Mouse (Mus musculus) MEL (cell line): ENCODE results near the gene Pxmp4.

Experiments used
- BHLHE40 ChIP-seq: IDR thresholded peaks from 2 replicates; pipeline ENCODE4 v1.6.1; 2012; ENCODE audit warnings: low read depth, mild to moderate bottlenecking, inconsistent platforms, low read length, improper control_type of control experiment, borderline replicate concordance
- CTCF ChIP-seq, 3 experiments: IDR thresholded peaks in 2 of 3; conservative IDR thresholded peaks in 1 of 3; 2 replicates each; pipeline ENCODE4 v1.5.1; 2011 to 2012; ENCODE audit warnings: low read length in 3 of 3, low read depth in 2 of 3, mild to moderate bottlenecking in 2 of 3, improper control_type of control experiment in 1 of 3, inconsistent platforms in 1 of 3, mixed read lengths in 1 of 3, moderate library complexity in 1 of 3; ENCODE audit not compliant: control insufficient read depth in 1 of 3, insufficient read depth in 1 of 3, poor library complexity in 1 of 3, severe bottlenecking in 1 of 3
- E2F4 ChIP-seq: IDR thresholded peaks from 2 replicates; pipeline ENCODE4 v1.6.1; 2011; ENCODE audit warnings: low read depth, low read length, improper control_type of control experiment, borderline replicate concordance
- ETS1 ChIP-seq: IDR thresholded peaks from 2 replicates; pipeline ENCODE4 v1.6.1; 2012; ENCODE audit warnings: low read depth, mild to moderate bottlenecking, inconsistent platforms, low read length, improper control_type of control experiment, moderate library complexity
- MEF2A ChIP-seq: IDR thresholded peaks from 2 replicates; pipeline ENCODE4 v1.6.1; 2014; ENCODE audit warnings: low read depth, mild to moderate bottlenecking, inconsistent platforms, low read length, improper control_type of control experiment; ENCODE audit not compliant: poor library complexity, insufficient replicate concordance, severe bottlenecking; ENCODE audit errors: extremely low read depth
- POLR2A ChIP-seq, 2 experiments: IDR thresholded peaks; 2 replicates each; pipeline ENCODE4 v1.6.1; 2011 to 2012; ENCODE audit warnings: low read length in 2 of 2, mild to moderate bottlenecking in 2 of 2, control low read depth in 1 of 2, improper control_type of control experiment in 1 of 2, low read depth in 1 of 2, moderate library complexity in 1 of 2; ENCODE audit not compliant: control insufficient read depth in 1 of 2, insufficient read depth in 1 of 2, poor library complexity in 1 of 2
- TBP ChIP-seq: IDR thresholded peaks from 2 replicates; pipeline ENCODE4 v1.8.0; 2011; ENCODE audit warnings: low read depth, low read length, improper control_type of control experiment

DNA sequence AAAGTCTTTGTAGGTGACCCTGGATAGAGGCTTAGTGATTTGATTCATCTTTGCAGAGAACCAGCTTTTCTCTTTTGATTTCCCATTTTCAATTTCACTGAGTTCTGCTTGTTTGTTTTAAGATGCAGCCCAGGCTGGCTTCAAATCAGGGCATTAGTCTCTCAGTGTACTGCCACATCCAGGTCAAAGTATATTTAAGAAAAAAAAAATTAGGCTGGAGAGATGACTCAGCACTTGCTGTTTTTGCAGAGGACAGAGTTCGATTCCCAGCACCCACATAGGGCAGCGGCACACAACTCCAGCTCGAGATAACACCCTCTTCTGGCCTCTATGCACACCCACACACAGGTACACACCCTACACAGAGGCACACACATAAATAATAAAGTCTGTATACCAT is 12.3 kb downstream of the Pxmp4 start:
- TF ChIP-seq TBP (no peak), POLR2A (IDR thresholded peaks at IDR 0.05; ENCODE audit: control insufficient read depth in 1 of 2, insufficient read depth in 1 of 2, low read depth in 1 of 2, low read length in 2 of 2, poor library complexity in 1 of 2) (no peak), BHLHE40 (no peak), CTCF (IDR thresholded peaks at IDR 0.05 in 2 of 3, conservative IDR thresholded peaks at IDR 0.05 in 1 of 3; ENCODE audit: control insufficient read depth in 1 of 3, insufficient read depth in 1 of 3, low read depth in 2 of 3, low read length in 3 of 3, poor library complexity in 1 of 3, severe bottlenecking in 1 of 3) (no peak), ETS1 (no peak), E2F4 (no peak), MEF2A (no peak)
